Comparison of ENCODE assay signal across 11 mouse cellular contexts in genomic region chr13:20538216-20539070, GRCm38 (mm10).
DNase-seq lines count a peak whose midpoint lies in the region; ATAC-seq lines count a peak whose summit lies in the region.
"Had no signal": no experiment of that assay in that cellular context is flagged by ENCODE, and none has a peak within 500 bp of the region (broad histone marks: within the 10 kb centered on the region; RNA-seq: fewer than 3 reads in every experiment).

No protein-coding gene starts in this region.

- intact Hi-C loops in left cerebral cortex, postnatal 4 days (cut with DNase I): no loop called here
- intact Hi-C loops in left cerebral cortex, postnatal 25 days (cut with DNase I): loop anchor here (2.0 to 5.0 kb wide), 2 partner anchors 62 to 226 kb away; no protein-coding TSS in a partner anchor

- peak; percentile 32 for ATAC-seq in cerebellum, adult (ENCODE audit: insufficient number of reproducible peaks, low FRiP score, low TSS enrichment)
- ATAC-seq: liver, postnatal 0 days had no signal

- DNase-seq in cerebellum, adult 8-10 months: no peak
- peak; percentile 65 for DNase-seq in left cerebral cortex, adult 11 months (ENCODE audit: low spot score)
- DNase-seq in left cerebral cortex, postnatal 4 days: no peak
- DNase-seq in left cerebral cortex, postnatal 25 days (ENCODE audit: low spot score in 2 of 2): peak; percentile 59 to 88
- DNase-seq in telencephalon, adult 2 months (ENCODE audit: low read depth, low spot score): peak; percentile 86
- no peak for DNase-seq in spleen, postnatal 14 days (ENCODE audit: low spot score in 2 of 2)
- no peak for DNase-seq in retina, embryonic 14.5 days (ENCODE audit: low spot score)
- DNase-seq: adrenal gland, postnatal 10 days; heart, postnatal 4 days; liver, postnatal 0 days had no signal

Comparison
In these comparisons a context has a peak if more than half of its experiments do, and no peak if none do; other contexts are left out.
1. DNase-seq: peak in left cerebral cortex, adult 11 months (single experiment), left cerebral cortex, postnatal 25 days (2 of 2) and telencephalon, adult 2 months (single experiment); none in cerebellum, adult 8-10 months (single experiment), left cerebral cortex, postnatal 4 days (single experiment), spleen, postnatal 14 days (0 of 2) and retina, embryonic 14.5 days (single experiment).